Mouse (Mus musculus): Measurements from ENCODE around the gene Phldb3. TPM values are rescaled to one million over a fixed set of nuclear protein-coding genes. Genes with fewer than 3 reads are reported as not detected.

Phldb3 gene
- not detected for polyA plus RNA-seq (2014; fragmentation: Illumina TruSeq; extraction: RNeasy Lipid Tissue Mini Kit (QIAGEN cat#74804))

GRCm38 (mm10) chr7:24610144-24610878 is at the start of gene Phldb3:
Phldb3 (plus strand) TSS chr7:24610763.

GRCm38 (mm10) chr7:24587330-24588105 is 23.0 kb upstream of the Phldb3 start, which contains the start of the genes Ethe1 and Zfp575:
Ethe1 (plus strand) TSS chr7:24587543.
Zfp575 (minus strand) TSS chr7:24587641.

GRCm38 (mm10) chr7:24636264-24636663 is 25.7 kb downstream of the Phldb3 start, which contains the start of gene Lypd3:
Lypd3 (plus strand) TSS chr7:24636550.

GRCm38 (mm10) chr7:24676575-24676974 is 66.0 kb downstream of the Phldb3 start, which contains the start of gene Tex101:
Tex101 (minus strand) TSS chr7:24676675.

Other genes with a start within 250 kb of the Phldb3 start
- not detected for gene Kcnn4, start 240.5 kb upstream of the Phldb3 start, polyA plus RNA-seq (2014; fragmentation: Illumina TruSeq; extraction: RNeasy Lipid Tissue Mini Kit (QIAGEN cat#74804))
- gene Smg9, start 211.1 kb upstream of the Phldb3 start, polyA plus RNA-seq (2014; fragmentation: Illumina TruSeq; extraction: RNeasy Lipid Tissue Mini Kit (QIAGEN cat#74804)): not detected
- not detected for gene Irgc1, start 158.5 kb upstream of the Phldb3 start, polyA plus RNA-seq (2014; fragmentation: Illumina TruSeq; extraction: RNeasy Lipid Tissue Mini Kit (QIAGEN cat#74804))
- 1.0 TPM for gene Plaur, start 148.3 kb upstream of the Phldb3 start, polyA plus RNA-seq (2014; fragmentation: Illumina TruSeq; extraction: RNeasy Lipid Tissue Mini Kit (QIAGEN cat#74804))
- gene Cadm4, start 128.7 kb upstream of the Phldb3 start, polyA plus RNA-seq (2014; fragmentation: Illumina TruSeq; extraction: RNeasy Lipid Tissue Mini Kit (QIAGEN cat#74804)): 0.34 TPM
- 0.80 TPM for gene Zfp428, start 103.8 kb upstream of the Phldb3 start, polyA plus RNA-seq (2014; fragmentation: Illumina TruSeq; extraction: RNeasy Lipid Tissue Mini Kit (QIAGEN cat#74804))
- gene AC161166.1, start 98.3 kb upstream of the Phldb3 start, polyA plus RNA-seq (2014; fragmentation: Illumina TruSeq; extraction: RNeasy Lipid Tissue Mini Kit (QIAGEN cat#74804)): not detected
- gene Irgq, start 80.1 kb upstream of the Phldb3 start, polyA plus RNA-seq (2014; fragmentation: Illumina TruSeq; extraction: RNeasy Lipid Tissue Mini Kit (QIAGEN cat#74804)): 7.8 TPM
- gene Pinlyp, start 64.6 kb upstream of the Phldb3 start, polyA plus RNA-seq (2014; fragmentation: Illumina TruSeq; extraction: RNeasy Lipid Tissue Mini Kit (QIAGEN cat#74804)): not detected
- gene Xrcc1, start 64.5 kb upstream of the Phldb3 start, polyA plus RNA-seq (2014; fragmentation: Illumina TruSeq; extraction: RNeasy Lipid Tissue Mini Kit (QIAGEN cat#74804)): 0.88 TPM
- 0.31 TPM for gene Ethe1, start 23.2 kb upstream of the Phldb3 start, polyA plus RNA-seq (2014; fragmentation: Illumina TruSeq; extraction: RNeasy Lipid Tissue Mini Kit (QIAGEN cat#74804))
- not detected for gene Zfp575, start 23.1 kb upstream of the Phldb3 start, polyA plus RNA-seq (2014; fragmentation: Illumina TruSeq; extraction: RNeasy Lipid Tissue Mini Kit (QIAGEN cat#74804))
- gene Lypd3, start 25.8 kb downstream of the Phldb3 start, polyA plus RNA-seq (2014; fragmentation: Illumina TruSeq; extraction: RNeasy Lipid Tissue Mini Kit (QIAGEN cat#74804)): not detected
- gene Tex101, start 65.9 kb downstream of the Phldb3 start, polyA plus RNA-seq (2014; fragmentation: Illumina TruSeq; extraction: RNeasy Lipid Tissue Mini Kit (QIAGEN cat#74804)): not detected
- gene BC049730, start 98.5 kb downstream of the Phldb3 start, polyA plus RNA-seq (2014; fragmentation: Illumina TruSeq; extraction: RNeasy Lipid Tissue Mini Kit (QIAGEN cat#74804)): not detected
- not detected for gene Gm4763, start 116.1 kb downstream of the Phldb3 start, polyA plus RNA-seq (2014; fragmentation: Illumina TruSeq; extraction: RNeasy Lipid Tissue Mini Kit (QIAGEN cat#74804))
- 0.17 TPM for gene Cd177, start 149.5 kb downstream of the Phldb3 start, polyA plus RNA-seq (2014; fragmentation: Illumina TruSeq; extraction: RNeasy Lipid Tissue Mini Kit (QIAGEN cat#74804))
- gene Ceacam10, start 166.4 kb downstream of the Phldb3 start, polyA plus RNA-seq (2014; fragmentation: Illumina TruSeq; extraction: RNeasy Lipid Tissue Mini Kit (QIAGEN cat#74804)): 0.83 TPM